Mouse (Mus musculus): ENCODE data around the gene Olfr10.

The Olfr10 gene

DNA sequence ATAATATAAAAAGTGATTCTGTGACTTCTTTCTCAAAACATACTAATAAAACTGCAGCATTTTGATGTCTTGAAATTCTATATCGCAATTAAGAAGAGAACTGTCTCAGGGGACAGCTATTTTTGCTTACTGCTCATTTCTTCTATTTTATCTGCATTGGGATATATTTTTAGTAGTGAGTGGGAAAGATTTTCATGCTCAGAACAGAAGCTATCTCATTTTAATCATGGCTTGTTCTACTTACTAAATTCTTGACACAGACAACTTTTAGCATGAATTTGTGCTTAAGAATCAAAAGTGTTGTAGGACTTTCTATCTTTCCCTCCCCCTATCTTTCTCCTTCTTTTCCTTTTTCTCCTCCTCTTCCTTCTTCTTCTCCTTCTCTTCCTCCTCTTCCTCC lies 25.1 kb downstream of the Olfr10 start:
- DNase-seq, result no peak

DNA sequence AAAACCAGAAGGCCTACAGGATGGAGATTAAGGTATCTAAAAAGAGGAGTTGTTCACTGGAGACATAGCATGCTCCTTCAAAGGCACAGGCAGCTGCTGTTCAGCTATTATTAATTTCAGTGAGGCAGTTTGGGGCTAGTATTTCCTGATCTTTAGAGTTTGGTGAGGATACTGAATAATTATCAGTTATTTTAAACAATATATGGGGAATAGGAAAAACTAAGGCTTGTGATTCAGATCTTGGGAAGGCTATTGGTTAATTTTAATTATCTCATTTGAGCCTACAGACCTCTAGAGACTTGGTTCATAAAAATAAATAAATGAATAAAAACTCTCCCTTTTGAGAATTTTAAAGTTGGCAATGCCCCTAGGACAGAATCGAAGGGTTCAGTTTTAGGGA lies 30.3 kb downstream of the Olfr10 start, which contains the start of gene Olfr1390:
TSS of gene Olfr1390 (plus strand) at position 301 of the 400 bp plus-strand sequence.
- DNase-seq, result no peak

DNA sequence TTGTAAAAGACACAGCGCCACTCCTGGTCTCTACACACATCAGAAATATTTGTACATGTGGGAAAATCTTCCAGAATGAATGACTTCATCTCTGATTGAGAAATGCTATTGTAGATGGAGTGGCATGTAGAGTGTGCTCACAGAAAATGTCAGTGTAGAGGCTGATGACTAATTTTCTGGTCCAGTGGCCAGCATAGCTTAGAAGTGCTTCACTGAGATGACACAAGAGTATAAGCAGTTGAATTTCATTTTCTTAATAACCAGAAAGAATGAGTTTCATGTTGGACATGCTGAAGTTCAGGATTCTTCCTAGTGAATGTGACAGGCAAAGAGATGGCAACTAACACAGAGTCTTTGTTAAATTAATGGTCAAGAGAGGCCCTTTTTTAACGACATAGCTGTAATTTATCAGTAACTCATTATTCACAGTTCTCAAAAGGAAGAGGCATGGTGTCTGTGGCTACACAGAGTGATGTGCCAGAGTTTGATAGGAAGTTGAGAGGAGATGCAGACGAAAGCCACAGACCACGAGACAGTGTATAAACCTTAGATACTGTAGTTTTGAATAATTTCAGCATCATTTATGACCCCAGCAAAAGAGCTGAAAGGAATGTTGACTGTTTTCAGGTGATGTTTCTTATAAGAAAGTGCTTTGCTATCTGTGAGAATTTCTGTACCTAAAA lies 32.8 kb downstream of the Olfr10 start:
- DNase-seq, result no peak
